Mouse (Mus musculus) cortical plate, adult 2 months (tissue): Measurements from ENCODE around the gene Dtd2.

Experiments used
- CTCF ChIP-seq: fragments of 200-500 bp; IDR thresholded peaks from 2 replicates; pipeline ENCODE4 v1.5.1; 2011; ENCODE audit warnings: mild to moderate bottlenecking, control low read depth, low read length; ENCODE audit not compliant: insufficient read depth; ENCODE audit errors: extremely low read depth
- POLR2A ChIP-seq: fragments of 200-500 bp; IDR thresholded peaks from 2 replicates; pipeline ENCODE4 v1.6.1; 2011; ENCODE audit warnings: mild to moderate bottlenecking, low read length, control low read depth; ENCODE audit not compliant: insufficient read depth; ENCODE audit errors: extremely low read depth

GRCm38 (mm10) chr12:51945331-51945730 lies 61.0 kb downstream of the Dtd2 start:
- no peak for TF ChIP-seq CTCF
- TF ChIP-seq POLR2A: no peak
